Mouse (Mus musculus) heart, postnatal 14 days (tissue): ENCODE results near the gene C2cd6. TPM values are rescaled to one million over a fixed set of nuclear protein-coding genes. Genes with fewer than 3 reads are reported as not detected.

Experiments
- DNase-seq, 2 experiments: peaks; one replicate each; pipeline ENCODE4 v3.0.0; 2021 to 2022
- intact Hi-C: fragments of 180-260 bp; cut with DNase I; formaldehyde crosslinking; loops from one replicate; pipeline ENCODE4 v1.15.1; 2025
- long read RNA-seq, 2 experiments: library from polyadenylated mRNA; stranded (forward); transcript quantifications; one replicate each; pipeline ENCODE4 v2.0.0; 2021
- total RNA-seq, 2 experiments: library from RNA; stranded (reverse); gene quantifications; 2 replicates each; pipeline ENCODE4 v1.2.3; 2021

The C2cd6 gene
- not detected for total RNA-seq
- long read RNA-seq, experiment 1 = 0 reads
- long read RNA-seq, experiment 2 = 0 reads

DNA sequence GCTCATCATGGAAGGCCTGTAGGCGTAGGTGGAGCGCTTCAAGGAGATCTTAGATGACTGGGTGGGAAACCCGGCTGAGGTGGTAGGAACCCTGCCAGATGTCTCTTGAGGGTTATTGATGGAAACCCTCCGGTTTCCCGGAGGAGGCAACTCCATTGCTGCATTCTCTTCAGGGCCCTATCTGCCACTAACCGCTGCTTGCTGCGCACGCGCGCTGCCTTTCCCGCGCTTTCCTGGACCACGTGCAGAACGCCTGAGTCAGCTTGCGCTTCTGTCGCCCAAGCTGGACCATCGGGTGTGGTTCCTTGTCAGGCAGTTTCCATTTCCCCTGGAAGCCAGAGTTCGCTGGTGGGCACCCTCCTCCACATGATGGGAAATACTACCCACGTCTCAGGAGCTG lies at the start of gene C2cd6:
C2cd6 (minus strand) TSS at position 196 of the 400 bp plus-strand sequence.
- DNase-seq = no peak
- intact Hi-C loops = no loop called here

DNA sequence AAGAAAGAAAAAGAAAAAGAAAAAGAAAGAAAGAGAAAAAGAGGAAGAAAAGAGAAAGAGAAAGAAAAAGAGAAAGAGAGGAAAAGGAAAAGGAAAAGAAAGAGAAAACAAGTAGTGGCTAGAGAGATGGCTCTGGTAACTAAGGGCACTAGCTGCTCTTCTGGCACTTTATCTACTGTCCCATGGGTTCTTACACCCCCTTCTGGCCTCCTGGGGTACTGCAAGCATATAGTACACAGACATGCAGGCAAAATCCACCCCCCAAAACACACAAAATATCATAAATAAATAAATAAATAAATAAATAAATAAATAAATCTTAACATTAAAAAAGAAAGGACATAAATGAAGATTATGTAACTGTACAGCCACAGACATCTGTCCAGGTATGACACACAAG lies 48.1 kb upstream of the C2cd6 start:
- intact Hi-C loops = loop anchor here (2.0 to 5.0 kb wide), 3 partner anchors 76 to 370 kb away; no protein-coding TSS in a partner anchor
- DNase-seq = peak; percentile 53 to 68

DNA sequence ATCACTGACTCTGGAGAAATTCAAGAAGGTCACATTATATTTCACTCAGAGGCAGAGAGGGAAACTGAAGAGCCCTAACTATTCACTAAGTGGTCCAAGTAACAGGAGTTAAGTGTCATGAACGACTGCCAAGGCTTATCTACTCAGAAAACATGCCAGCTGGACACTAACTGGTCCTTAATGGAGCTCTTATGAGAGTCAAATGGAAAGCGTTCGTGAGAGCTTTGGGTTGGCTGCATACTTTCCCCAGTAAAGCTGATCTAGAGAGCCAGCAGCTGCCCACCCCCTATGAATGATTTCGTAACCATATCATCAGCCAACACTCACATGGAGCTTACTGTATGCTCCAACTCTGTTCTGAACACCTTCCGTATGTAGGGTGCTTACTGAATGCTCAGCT lies 39.7 kb upstream of the C2cd6 start:
- intact Hi-C loops = no loop called here
- peak in 1 of 2 experiments; percentile 45 for DNase-seq

DNA sequence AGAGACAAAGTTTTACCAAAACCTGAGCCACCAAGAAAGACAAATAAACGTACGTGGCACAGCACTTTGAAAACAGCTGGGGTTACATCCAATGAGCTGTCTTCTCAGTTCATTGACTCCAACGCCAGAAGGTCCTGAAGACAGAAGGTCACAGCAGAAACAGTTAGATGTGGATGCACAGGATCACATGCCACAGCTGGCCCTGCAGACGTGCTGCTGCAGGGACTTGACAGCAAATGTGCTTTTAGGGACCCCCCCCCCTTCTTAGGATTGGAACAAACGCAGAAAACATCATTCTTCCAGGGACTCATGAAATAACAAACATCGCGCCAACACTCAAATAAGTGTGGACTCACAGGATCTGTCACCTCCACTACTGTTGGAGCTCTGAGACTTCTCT lies 34.2 kb upstream of the C2cd6 start:
- no peak for DNase-seq
- intact Hi-C loops = no loop called here

DNA sequence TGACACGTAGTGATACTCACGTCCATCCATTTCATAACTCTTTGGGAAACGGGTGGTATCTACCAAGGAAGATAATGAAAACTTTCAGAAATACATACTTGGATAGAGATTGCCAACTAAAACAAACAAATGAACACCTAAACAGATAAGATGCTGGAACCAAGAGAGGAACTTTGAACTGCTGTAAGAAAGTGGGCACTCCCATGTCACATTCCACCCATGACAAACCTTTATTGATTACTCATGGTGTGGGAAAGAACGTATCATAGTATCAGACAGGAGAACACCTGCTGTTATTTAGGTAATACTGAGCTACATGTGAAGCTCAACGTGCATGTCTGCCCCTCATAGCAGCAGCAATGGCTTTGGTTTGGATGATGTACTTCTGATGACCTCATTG lies 30.9 kb upstream of the C2cd6 start:
- intact Hi-C loops = no loop called here
- DNase-seq = no peak

DNA sequence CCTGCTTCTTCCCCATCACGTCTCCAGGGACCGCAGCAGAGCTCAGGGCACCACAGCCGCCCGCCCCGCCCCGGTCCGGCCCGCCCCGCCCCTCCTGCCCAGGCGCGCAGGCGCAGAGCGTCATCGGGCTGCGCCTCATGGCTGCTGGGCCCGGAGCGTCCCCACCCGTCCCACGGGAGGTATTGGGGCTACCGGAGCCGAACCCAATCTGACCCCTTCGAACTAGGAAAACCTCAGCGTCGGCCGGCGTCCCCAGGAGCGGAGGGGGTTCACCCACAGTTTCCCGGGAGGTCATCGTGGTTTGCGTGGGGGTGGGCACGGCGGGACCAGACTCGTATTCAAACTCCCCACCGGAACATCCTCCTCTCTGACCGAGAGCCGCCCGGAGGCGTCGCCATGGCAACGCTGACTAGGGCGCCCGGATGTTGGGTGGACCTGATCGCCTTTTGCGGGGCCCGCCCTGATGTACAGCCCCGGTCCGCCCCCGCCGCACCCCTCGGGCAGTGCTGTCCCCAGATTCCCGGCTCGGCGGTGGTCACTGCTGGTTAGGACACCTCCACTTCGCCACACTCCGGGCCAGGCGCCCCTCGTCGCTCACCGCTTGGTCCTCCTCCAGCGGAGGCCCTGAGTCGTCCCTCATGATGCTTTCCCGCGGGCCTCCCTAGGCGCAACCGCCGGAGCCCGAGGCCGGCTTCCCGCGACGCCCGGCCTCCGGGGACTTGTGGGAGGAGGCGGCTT lies 25.2 kb upstream of the C2cd6 start, which contains the start of gene Tmem237:
Tmem237 (minus strand) TSS at position 689 of the 738 bp plus-strand sequence.
- intact Hi-C loops = no loop called here
- peak; percentile 92 to 94 for DNase-seq

DNA sequence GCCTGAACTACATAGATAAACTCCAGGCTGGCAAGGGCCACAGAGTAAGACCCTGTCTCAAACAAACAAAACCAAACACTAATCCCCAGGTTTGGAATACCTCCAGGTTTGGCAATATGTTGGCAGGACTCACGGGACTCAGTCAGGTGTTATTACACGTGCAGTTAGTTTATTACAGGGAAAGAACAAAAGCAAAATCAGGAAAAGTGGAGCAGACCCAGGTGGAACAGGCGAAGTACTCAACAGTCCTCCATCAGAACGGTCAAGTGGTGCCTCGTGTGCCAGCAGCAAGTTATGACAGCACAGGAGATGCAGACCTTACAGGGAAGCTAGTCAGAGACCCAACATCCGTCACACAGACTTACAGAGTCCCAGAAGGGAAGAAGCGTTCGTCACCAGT lies 15.8 kb upstream of the C2cd6 start:
- no peak for DNase-seq
- intact Hi-C loops = no loop called here

DNA sequence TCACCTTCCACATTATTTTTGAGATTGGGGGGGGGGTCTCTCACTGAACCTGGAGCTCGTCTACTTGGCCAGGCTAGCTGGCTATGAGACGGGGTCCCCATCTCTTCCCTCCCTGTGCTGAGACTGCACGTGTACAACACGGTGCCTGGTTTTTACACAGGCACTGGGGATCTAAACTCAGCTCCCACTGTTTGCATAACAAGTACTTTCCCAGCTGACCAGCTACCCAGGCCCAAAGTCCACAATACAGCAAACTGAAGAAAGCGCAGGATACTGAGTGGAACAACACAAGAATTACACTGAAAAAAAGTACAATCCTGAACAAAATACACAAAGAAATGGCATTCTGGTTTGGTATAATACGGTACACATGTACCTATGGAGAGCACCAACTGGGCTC lies 7.4 kb upstream of the C2cd6 start:
- intact Hi-C loops = no loop called here
- DNase-seq = no peak

DNA sequence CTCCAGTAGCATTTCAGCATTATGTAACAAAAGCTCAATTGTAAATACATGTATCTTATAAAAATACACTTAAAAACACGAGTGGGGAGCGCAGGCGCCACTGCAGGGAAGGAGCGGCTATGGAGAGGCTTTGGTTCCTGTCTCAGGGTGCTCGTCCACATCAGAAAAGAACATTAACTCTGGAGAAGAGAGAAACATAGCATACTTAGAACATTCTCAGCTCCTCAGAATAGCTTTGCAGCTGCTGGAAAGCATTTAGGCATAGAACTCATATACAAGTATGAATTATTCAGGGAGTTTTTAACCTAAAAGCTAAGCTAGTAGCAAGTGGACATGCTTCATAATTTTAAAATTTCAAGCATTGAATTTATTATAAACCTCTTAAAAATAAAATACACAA lies 6.3 kb upstream of the C2cd6 start:
- intact Hi-C loops = no loop called here
- DNase-seq = no peak

DNA sequence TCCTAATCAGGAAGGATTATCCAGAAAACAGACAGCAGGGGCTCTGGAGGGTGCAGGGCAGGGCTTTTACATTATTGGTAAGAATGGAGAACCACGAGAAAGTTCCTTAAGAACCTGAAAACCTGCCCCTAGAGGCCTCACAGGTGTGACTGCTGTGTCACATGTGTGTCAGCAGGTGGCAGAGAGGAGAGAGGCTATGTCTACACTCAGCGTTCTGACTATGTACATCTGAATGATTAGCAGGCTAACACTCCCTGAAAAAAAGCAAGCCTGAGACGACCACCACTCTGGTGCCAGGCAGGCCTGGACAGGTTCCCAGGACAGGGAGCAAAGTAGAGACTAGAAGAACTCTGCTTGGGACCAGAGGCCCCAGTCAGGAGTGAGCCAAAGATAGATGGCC lies 23.8 kb downstream of the C2cd6 start:
- DNase-seq = peak in 1 of 2 experiments; percentile 1
- intact Hi-C loops = no loop called here

DNA sequence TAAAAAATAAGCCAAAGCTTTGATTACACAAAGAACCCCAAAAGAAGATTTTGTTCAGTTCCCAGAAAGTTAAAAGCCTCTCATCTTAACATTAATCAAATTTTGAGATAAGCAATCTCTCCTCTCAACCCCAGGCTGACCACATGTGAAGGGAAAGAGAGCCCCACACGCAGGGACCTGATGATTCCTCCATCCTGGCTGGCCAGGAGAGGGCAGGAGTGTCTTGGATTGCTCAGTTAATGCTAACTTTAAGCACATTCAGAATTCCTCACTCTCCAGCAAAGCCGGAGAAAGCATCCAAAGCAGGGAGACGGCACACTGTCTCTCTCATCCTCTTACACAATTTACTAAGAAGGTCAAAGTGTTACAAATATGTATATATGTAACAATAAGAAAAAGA lies 26.7 kb downstream of the C2cd6 start:
- intact Hi-C loops = loop anchor here (5.0 kb wide), 1 partner anchor 74 kb away; no protein-coding TSS in a partner anchor
- DNase-seq = peak; percentile 13 to 38

DNA sequence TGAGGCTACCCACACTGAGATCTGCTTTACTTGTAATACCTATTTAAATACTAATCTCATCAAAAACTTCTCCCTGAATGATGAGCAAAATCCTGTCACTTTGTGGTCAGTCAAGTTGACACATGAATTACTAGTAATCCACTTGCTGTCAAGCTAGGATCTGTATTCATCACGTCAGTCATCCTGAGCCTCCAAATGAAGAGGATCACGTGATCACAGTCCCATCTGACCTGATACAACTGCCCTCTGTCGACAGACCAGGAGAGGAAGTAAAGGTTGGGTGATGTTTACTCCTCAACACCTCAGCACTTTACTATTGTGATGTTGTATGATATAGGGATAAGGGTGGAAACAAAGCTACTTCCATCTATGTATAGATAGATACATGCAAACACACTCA lies 31.0 kb downstream of the C2cd6 start:
- intact Hi-C loops = no loop called here
- DNase-seq = no peak

DNA sequence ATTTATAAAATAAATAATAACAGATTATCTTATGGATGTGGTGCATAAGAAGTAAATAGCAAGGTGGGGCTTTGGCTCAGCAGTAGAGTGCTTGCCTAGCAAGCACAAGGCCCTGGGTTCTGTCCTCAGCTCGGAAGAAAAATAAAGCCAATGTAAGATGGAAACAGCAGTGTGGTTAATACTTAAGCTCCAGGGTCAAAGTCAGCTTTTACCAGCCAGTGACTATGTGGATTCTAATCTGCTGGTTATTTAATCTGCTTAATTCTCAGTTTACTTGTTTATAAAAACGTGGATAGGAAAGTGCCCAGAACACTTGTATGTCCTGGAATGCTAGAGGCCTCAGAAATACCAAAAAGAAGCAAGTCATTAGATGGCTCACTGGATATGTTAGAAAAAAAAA lies 37.7 kb downstream of the C2cd6 start:
- no peak for DNase-seq
- intact Hi-C loops = no loop called here

DNA sequence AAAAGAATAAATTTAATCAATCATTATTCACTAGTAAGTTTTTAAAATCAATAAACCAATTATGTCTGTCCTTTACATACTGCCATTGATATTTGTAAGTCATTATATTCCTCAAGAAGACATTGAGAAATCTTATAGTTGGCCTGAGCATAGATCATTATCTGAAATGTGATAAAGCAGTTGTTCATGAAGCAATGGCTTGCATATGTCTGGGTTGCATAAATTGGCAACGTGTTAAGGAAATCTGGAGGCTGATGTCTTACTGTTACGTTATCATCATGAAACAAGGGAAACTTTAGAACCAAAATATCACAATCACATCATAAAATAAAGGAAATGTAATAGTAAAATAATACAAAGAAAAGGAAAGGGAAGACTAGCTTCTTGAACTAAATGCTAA lies 43.4 kb downstream of the C2cd6 start:
- intact Hi-C loops = no loop called here
- no peak for DNase-seq

DNA sequence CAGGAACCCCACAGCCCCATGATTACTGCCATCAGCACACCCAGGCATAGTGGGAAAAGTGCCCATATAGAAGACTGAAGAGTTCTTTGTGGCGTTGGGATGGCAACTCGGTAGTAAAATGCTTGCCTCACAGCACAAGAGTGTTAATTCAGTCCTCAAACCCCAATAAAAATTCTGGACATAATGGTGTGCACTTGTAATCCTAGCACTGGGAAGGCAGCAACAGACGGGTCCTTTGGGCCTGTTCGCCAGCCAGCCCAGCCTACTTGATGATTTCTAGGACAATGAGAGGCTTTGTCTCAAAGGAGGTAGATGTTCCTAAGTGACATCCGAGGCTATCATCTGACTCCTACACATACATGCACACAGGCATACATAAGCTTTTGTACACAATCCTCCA lies 57.0 kb downstream of the C2cd6 start:
- intact Hi-C loops = no loop called here
- DNase-seq = no peak

DNA sequence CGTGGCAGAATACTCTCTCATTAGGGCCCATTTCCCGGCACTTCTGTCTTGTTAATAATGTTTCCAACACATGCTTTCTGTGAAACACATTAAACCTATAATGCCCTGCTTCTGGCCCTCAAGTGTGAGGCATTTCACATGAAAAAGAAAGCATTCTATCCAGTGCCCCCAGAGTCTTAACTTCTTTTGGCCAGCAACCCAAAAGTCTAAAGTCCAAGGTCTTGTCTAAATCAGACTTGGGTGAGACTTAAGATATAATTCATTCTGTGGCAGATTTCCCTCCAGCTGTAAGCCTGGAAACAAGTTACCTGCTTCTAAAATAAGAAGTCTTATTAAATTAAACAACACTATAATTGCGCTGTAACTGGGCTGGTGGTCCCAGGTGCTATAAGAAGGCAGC lies 73.1 kb downstream of the C2cd6 start:
- DNase-seq = no peak
- intact Hi-C loops = no loop called here

DNA sequence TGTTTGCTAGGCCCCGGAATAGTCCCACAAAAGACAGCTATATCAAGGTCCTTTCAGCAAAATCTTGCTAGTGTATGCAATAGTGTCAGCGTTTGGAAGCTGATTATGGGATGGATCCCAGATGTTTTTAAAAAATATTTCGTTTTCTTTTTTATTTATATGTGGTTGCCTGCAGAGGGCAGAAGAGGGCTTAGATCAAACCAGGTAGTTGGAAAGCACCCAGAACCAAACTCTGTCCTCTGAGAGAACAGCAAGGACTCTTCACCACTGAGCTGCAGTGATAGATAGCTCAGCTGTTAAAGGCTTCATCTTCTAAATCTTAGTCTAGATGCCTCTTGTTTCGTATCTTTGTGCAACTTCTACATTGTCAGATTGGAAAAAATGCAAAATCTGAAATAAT lies 85.5 kb downstream of the C2cd6 start:
- peak in 1 of 2 experiments; percentile 35 for DNase-seq
- intact Hi-C loops = loop anchor here (5.0 kb wide), 1 partner anchor 133 kb away; no protein-coding TSS in a partner anchor

Other genes with a start within 250 kb of the C2cd6 start
- gene Trak2, start 121.5 kb downstream of the C2cd6 start, total RNA-seq = 100 to 1,000 TPM; 154 to 179 TPM
- gene Stradb, start 121.4 kb downstream of the C2cd6 start, total RNA-seq = 10 to 100 TPM; 35.1 to 40.0 TPM
- 1 to 10 TPM; 3.5 to 5.1 TPM for gene Tmem237, start 25.5 kb upstream of the C2cd6 start, total RNA-seq
- gene Mpp4, start 68.5 kb upstream of the C2cd6 start, total RNA-seq = under 1 TPM in 1 of 2 experiments, not detected in 1; 0.12 TPM
- 1 to 10 TPM; 8.5 to 9.2 TPM for gene Als2, start 142.3 kb upstream of the C2cd6 start, total RNA-seq
- under 1 TPM in 1 of 2 experiments, not detected in 1; 0.26 TPM for gene Cdk15, start 162.0 kb upstream of the C2cd6 start, total RNA-seq